Mouse (Mus musculus) G1E (cell line): ENCODE results near the gene Isyna1.

Source experiments
- CTCF ChIP-seq: IDR thresholded peaks from 2 replicates; pipeline ENCODE4 v1.5.1; 2012; ENCODE audit warnings: low read depth, low read length, inconsistent platforms, mixed read lengths
- GATA1 ChIP-seq: IDR thresholded peaks from 2 replicates; pipeline ENCODE4 v1.6.1; 2012; ENCODE audit warnings: borderline replicate concordance, low read length, inconsistent platforms, mixed read lengths

DNA sequence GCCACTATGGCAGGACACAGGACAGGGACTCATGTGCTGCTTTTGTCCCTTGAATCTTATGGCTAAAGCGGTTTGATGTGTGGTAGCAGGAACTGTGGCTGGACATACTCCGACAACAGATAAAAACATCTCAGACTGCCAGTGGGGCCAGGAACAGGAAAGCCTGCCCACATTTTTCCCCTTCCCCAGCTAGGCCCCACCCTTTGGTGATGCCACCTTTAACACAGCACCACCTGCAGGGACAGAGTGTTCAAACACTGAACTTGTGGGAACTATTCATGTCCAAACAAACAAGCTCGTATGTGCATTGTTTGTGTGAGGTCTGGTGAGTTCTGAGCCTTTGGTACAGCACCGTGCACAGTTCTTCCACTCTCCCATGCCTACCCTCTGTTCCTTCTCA, 35.8 kb upstream of the Isyna1 start:
- TF ChIP-seq CTCF = no peak
- TF ChIP-seq GATA1 = no peak
